Mouse (Mus musculus) cerebellum, adult 2 months (tissue): ENCODE measurements around the gene Lmtk2. TPM values are rescaled to one million over a fixed set of nuclear protein-coding genes. Genes with fewer than 3 reads are reported as not detected.

ENCODE experiments used
- DNase-seq, 2 experiments: peaks; one replicate each; pipeline ENCODE4 v3.0.0; 2021
- H3K27ac ChIP-seq: fragments of 200-500 bp; 2 replicates; pipeline ENCODE4 v1.5.1; 2012; ENCODE audit warnings: low read length, control low read depth, inconsistent platforms; ENCODE audit not compliant: insufficient read depth
- H3K27me3 ChIP-seq: fragments of 200-500 bp; 2 replicates; pipeline ENCODE4 v1.6.1; 2012; ENCODE audit warnings: inconsistent platforms, mild to moderate bottlenecking, low read length, moderate library complexity; ENCODE audit not compliant: control insufficient read depth, insufficient read depth
- H3K4me1 ChIP-seq: fragments of 200-500 bp; 2 replicates; pipeline ENCODE4 v1.6.1; 2011; ENCODE audit warnings: low read length; ENCODE audit not compliant: control insufficient read depth, insufficient read depth
- H3K4me3 ChIP-seq: fragments of 200-500 bp; replicated peaks from 2 replicates; pipeline ENCODE3; 2011; ENCODE audit warnings: mild to moderate bottlenecking, low read depth, low read length, control low read depth; ENCODE audit not compliant: insufficient read depth
- CTCF ChIP-seq: fragments of 200-500 bp; IDR thresholded peaks from 2 replicates; pipeline ENCODE4 v1.5.1; 2011; ENCODE audit warnings: low read depth, mild to moderate bottlenecking, control low read depth, low read length, moderate library complexity, borderline replicate concordance; ENCODE audit not compliant: insufficient read depth
- POLR2A ChIP-seq: fragments of 200-500 bp; IDR thresholded peaks from 2 replicates; pipeline ENCODE4 v1.6.1; 2011; ENCODE audit warnings: low read length, control low read depth, borderline replicate concordance; ENCODE audit not compliant: insufficient read depth
- WGBS: fragments of 180-500 bp; shearing (Covaris S2); methylation state at CpG from one replicate; pipeline ENCODE4 v1.1.7; 2018; 5-methylcytosine and 5-hydroxymethylcytosine counted together
- polyA plus RNA-seq: library from polyadenylated mRNA; depleted of rRNA; stranded (reverse); fragments of >200 nt; gene quantifications from 2 replicates; pipeline ENCODE4 v1.2.3, GENCODE M21; 2012

The Lmtk2 gene
- polyA plus RNA-seq, 1 experiment = 38.8 TPM

DNA sequence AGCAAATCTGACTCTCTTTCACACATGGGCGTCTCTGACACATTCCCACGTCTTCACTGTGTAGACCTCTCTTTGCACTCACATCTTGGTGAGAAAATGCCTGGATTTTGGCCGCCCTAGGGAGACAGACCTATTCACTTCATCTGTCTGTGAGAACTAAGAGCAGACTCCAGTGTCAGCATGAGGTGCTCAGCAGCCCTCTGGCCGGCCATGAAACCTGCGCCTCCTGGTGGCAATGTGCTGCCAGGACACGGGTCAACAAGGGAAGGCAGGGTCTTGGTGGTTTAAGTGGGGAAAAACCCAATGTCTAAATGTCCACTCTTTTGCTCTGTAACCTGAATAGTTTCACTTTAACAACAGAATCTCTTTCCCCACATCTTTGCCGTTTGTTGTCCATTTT lies 114.2 kb downstream of the Lmtk2 start:
- Histone ChIP-seq H3K4me1 (peaks cover 14% of the 10 kb centered on the region), H3K4me3 (no peak overlapping the region), H3K27ac (no peak overlapping the region), H3K27me3 (no peaks in the 10 kb centered on the region)
- TF ChIP-seq POLR2A = no peak
- peak; percentile 82 for TF ChIP-seq CTCF
- peak; percentile 61 to 73 for DNase-seq
- 29% methylated on average over 7 of the region's 7 CpGs for WGBS

- Histone ChIP-seq H3K4me3 (no peak overlapping the region), H3K27ac (no peak overlapping the region), H3K4me1 (peaks cover 22% of the 10 kb centered on the region), H3K27me3 (no peaks in the 10 kb centered on the region)
- DNase-seq = peak in 1 of 2 experiments; percentile 4
- TF ChIP-seq CTCF (no peak), POLR2A (no peak)
- WGBS = 88% methylated on average over 2 of the region's 2 CpGs
Observed at GRCm38 (mm10) chr5:144215992-144216391, 115.8 kb downstream of the Lmtk2 start.

GRCm38 (mm10) chr5:144218061-144218460 lies 117.8 kb downstream of the Lmtk2 start:
- no peak overlapping the region for H3K4me3 ChIP-seq
- H3K27ac ChIP-seq = no peak overlapping the region
- 77% methylated on average over 7 of the region's 7 CpGs for WGBS
- DNase-seq = peak in 1 of 2 experiments; percentile 6
- TF ChIP-seq CTCF = no peak
- TF ChIP-seq POLR2A = no peak
- peaks cover 28% of the 10 kb centered on the region for H3K4me1 ChIP-seq
- no peaks in the 10 kb centered on the region for H3K27me3 ChIP-seq

GRCm38 (mm10) chr5:144219306-144219705 lies 119.1 kb downstream of the Lmtk2 start:
- TF ChIP-seq CTCF = no peak
- no peak for TF ChIP-seq POLR2A
- no peak overlapping the region for H3K4me3 ChIP-seq
- DNase-seq = peak in 1 of 2 experiments; percentile 45

DNA sequence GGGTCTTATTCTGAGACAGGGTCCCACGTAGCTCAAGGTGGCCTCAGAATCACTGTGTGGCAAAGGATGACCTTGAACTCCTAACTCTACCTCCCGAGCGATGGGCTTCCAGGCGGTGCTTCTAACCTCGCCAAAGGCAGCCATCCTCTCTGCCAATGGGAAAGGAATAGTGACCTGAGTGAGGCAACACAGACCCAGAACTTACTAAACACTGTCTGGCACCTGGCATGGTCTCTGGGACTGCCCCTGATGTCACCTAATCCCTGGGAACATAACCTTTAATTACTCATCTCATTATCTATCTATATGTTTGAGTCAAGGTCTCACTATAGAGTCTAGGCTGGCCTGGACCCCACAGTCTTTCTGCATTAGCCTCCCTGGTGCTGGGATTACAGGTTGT lies 119.7 kb downstream of the Lmtk2 start:
- TF ChIP-seq POLR2A (no peak), CTCF (no peak)
- Histone ChIP-seq H3K4me3 (no peak overlapping the region), H3K27me3 (no peaks in the 10 kb centered on the region), H3K27ac (no peak overlapping the region), H3K4me1 (peaks cover 31% of the 10 kb centered on the region)
- DNase-seq = no peak
- 71% methylated on average over 5 of the region's 5 CpGs for WGBS

More at GRCm38 (mm10) chr5:144219306-144219705, 119.1 kb downstream of the Lmtk2 start:
- 26% methylated on average over 12 of the region's 12 CpGs for WGBS
- no peak overlapping the region for H3K27ac ChIP-seq
- peaks cover 28% of the 10 kb centered on the region for H3K4me1 ChIP-seq
- no peaks in the 10 kb centered on the region for H3K27me3 ChIP-seq

GRCm38 (mm10) chr5:144221305-144221704 lies 121.1 kb downstream of the Lmtk2 start:
- no peak overlapping the region for H3K27ac ChIP-seq
- H3K4me1 ChIP-seq = peaks cover 35% of the 10 kb centered on the region
- H3K27me3 ChIP-seq = no peaks in the 10 kb centered on the region
- peak overlapping the region; percentile 49 for H3K4me3 ChIP-seq
- WGBS = 29% methylated on average over 4 of the region's 4 CpGs
- TF ChIP-seq CTCF = no peak
- TF ChIP-seq POLR2A = no peak
- DNase-seq = peak in 1 of 2 experiments; percentile 45

GRCm38 (mm10) chr5:144222811-144223502 lies 122.7 kb downstream of the Lmtk2 start:
- H3K4me3 ChIP-seq = peak overlapping the region; percentile 96
- no peak for TF ChIP-seq CTCF
- 0 out of 2 replicates have a peak, but pooled peaks have one; percentile 36 for TF ChIP-seq POLR2A
- under 1% methylated on average over 25 of the region's 25 CpGs for WGBS
- peak overlapping the region; percentile 96 for H3K27ac ChIP-seq
- H3K4me1 ChIP-seq = peaks cover 35% of the 10 kb centered on the region
- DNase-seq = peak; percentile 87 to 94
- no peaks in the 10 kb centered on the region for H3K27me3 ChIP-seq

- peaks cover 32% of the 10 kb centered on the region for H3K4me1 ChIP-seq
- under 1% methylated on average over 37 of the region's 37 CpGs for WGBS
- peak within 1 kb of the TSS; percentile 96 for H3K27ac ChIP-seq
- H3K4me3 ChIP-seq = peak within 1 kb of the TSS; percentile 96
- TF ChIP-seq CTCF (no peak), POLR2A (peak; percentile 97)
- peak; percentile 96 to 98 for DNase-seq
- no peaks in the 10 kb centered on the region for H3K27me3 ChIP-seq
Observed at GRCm38 (mm10) chr5:144223503-144223862, 123.2 kb downstream of the Lmtk2 start, which contains the start of gene Tecpr1. Gene Tecpr1 (minus strand): TSS chr5:144223615.
